Mouse (Mus musculus): ENCODE results near the gene Ccdc3. TPM values are rescaled to one million over a fixed set of nuclear protein-coding genes. Genes with fewer than 3 reads are reported as not detected.
A peak's percentile ranks its signal among the peaks of the same experiment; 100 is the strongest.
"Not testable (repeated sequence)": the region's sequence is repeated elsewhere in the genome, so short reads cannot be mapped to it uniquely, and the experiment has no call there.

The Ccdc3 gene
- total RNA-seq, 2 experiments from 2014 or later = 9.2 to 11.3 TPM

- DNase-seq = peak; percentile 5 to 12
Observed at GRCm38 (mm10) chr2:5214581-5214980, 77.0 kb downstream of the Ccdc3 start.

DNA sequence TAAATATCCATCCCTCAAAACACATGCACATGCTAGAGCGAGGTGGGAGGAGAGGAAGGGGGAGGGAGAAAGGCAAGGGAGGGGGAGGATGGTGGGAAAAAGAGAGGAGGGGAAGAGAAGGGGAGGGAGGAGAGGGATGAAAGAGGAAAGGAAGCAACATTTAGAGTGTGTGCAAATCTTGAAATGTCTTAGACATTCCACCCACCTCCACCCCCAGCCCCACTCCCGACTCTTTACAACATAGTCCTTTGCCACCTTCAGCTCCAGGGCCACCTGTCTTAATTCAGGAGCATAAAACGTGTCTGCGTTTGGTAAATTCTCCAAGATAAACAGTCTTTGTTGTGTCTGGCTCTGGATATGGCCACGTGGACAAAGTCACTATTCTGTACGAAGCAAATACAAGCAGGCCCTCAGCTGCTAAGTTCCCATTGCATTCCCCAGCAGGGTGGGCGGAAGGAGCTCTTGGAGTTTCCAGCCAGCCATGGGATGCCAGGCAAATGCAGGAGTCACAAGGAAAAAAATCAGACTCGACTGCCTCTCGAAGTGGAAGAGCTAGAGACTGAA, 77.8 kb downstream of the Ccdc3 start:
- DNase-seq = no peak

GRCm38 (mm10) chr2:5219206-5219605, 81.6 kb downstream of the Ccdc3 start:
- peak in 1 of 2 experiments; percentile 2 for DNase-seq

- no peak for DNase-seq
Observed at GRCm38 (mm10) chr2:5219847-5220375, 82.3 kb downstream of the Ccdc3 start.

DNA sequence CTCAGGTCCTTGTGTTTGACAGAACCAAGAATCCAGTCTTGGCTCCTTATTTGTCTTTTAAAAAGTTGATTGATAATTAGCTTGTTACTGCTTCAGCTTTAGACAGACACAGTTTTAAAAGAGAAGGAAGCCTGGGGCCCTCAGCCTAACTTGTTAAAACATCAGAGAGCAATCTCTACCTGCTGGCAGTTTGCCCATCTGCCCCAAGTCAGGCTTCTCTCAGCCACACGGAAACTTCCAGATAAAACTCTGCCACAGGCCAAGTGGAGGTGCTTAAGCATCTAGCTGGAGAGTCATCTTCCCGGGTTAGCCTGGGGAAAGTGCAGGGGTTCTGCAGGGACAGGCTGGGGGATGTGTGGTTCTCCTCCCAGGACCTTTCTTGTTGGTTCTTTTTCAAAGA, 85.0 kb downstream of the Ccdc3 start:
- DNase-seq = no peak

- DNase-seq = no peak
Observed at GRCm38 (mm10) chr2:5236846-5237482, 99.4 kb downstream of the Ccdc3 start.

DNA sequence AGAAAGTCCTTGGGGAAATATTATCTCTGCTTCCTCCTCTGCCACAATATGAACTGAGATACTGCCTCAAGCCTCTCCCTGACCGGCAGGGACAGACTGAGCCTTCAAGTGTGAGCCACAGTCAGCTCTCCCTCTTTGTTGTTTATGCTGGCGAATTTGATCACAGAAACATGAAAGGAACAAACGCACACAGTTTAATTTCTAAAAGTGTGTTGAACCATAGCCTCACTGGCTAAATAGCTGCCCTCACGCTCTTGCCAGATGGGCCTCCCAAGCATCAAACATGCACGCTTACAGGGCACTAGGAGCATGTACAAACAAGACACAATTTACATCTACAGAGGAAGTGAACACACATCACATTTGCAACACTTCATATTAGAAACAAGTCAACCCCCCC, 100.3 kb downstream of the Ccdc3 start:
- DNase-seq = no peak

- DNase-seq = no peak
Observed at GRCm38 (mm10) chr2:5239492-5239891, 101.9 kb downstream of the Ccdc3 start.

DNA sequence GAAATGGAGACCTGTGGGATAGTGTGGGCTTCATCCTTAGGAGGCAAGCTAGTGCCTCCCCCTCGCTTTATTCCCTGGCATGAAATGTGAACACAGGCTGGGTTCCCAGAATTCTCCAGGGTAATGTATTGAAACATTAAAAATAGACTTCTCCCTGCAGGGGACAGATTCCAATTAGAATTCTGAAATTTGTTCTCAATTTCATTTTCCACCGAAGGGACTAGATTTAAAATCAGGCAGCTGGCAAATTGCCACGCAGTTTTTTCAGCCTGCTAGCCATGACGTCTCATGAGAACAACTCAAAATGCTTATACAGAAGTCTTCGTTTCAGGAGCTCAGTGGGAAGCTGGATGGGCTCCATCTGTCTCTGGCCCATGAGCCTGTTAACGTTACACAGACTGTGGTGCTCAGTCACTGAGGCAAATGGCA, 103.9 kb downstream of the Ccdc3 start:
- DNase-seq = peak; percentile 7 to 29

DNA sequence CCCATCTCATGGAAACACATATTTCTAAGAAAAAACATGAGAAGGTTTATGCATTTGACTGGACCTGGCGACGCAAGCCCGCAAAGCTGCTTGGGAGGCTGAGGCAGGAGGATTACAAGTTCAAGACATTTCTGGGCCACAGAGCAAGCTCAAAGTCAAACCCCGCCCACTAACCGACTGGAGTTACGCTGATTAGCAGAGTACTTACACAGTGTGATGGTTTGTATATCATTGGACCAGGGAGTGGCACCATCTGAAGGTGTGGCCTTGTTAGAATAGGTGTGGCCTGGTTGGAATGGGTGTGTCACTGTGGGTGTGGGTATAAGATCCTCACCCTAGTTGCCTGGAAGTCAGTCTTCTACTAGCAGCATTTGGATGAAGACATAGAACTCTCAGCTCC, 111.6 kb downstream of the Ccdc3 start:
- DNase-seq = not testable (repeated sequence)

- DNase-seq = peak; percentile 2 to 12
Observed at GRCm38 (mm10) chr2:5249969-5250368, 112.4 kb downstream of the Ccdc3 start.

DNA sequence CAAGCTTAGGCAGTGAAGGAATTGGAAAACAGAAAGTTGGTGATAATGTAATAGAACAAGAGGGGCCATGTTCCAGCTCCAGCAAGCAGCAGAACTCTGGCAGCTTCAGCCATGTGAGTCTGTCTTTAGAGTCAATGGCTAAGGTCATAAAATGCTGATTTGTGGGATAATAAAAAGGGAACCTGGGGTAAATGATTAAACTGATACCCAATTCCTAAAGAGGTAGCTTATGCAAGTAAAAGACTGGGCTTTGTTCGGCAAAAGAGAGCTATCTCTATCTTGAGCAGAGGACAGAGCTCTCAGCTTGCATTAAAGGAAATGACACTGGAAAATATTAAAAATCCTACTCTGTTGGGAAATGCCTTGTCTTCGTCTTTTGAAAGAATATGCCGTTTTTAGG, 120.7 kb downstream of the Ccdc3 start:
- DNase-seq = no peak

GRCm38 (mm10) chr2:5262279-5262678, 124.7 kb downstream of the Ccdc3 start:
- no peak for DNase-seq

DNA sequence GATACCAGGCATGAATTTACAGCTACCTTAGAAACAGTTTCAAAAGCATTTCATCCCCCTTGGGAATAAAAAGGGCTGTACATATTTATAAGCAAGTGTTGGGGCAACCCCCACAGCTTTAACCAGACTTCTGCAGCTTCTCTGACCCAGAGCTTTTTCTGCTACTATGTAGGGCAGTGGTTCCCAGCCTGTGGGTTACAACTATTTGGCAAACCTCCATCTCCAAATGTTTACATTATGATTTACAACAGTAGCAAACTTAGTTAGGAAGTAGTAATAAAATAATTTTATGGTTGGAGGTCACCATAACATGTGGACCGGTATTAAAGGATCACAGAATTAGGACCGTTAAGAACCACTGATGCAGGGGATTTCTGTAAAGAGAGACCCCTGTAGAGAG, 130.4 kb downstream of the Ccdc3 start:
- no peak for DNase-seq

Other genes starting within 250 kb of the Ccdc3 start
- gene Phyh, start 218.8 kb upstream of the Ccdc3 start, total RNA-seq (2021) = 100 to 1,000 TPM; 213 to 352 TPM
- not detected for gene Ucma, start 161.7 kb upstream of the Ccdc3 start, total RNA-seq (2021)
- gene Mcm10, start 125.0 kb upstream of the Ccdc3 start, total RNA-seq (2021) = 10 to 100 TPM in 1 of 2 experiments, 1 to 10 TPM in 1; 4.9 to 10.9 TPM
- gene Optn, start 73.7 kb upstream of the Ccdc3 start, total RNA-seq (2021) = 100 to 1,000 TPM in 1 of 2 experiments, 10 to 100 TPM in 1; 60.7 to 162 TPM